Mouse (Mus musculus) neural tube, embryonic 14.5 days (tissue): Measurements from ENCODE around the gene C1qtnf6. TPM values are rescaled to one million over a fixed set of nuclear protein-coding genes. Genes with fewer than 3 reads are reported as not detected.

Experiments used
- ATAC-seq: fragments of 200-750 bp; cut with Nextera tagmentation; 2 replicates; pipeline ENCODE4 v1.8.0; 2017; ENCODE audit warnings: low read depth, mild to moderate bottlenecking, moderate TSS enrichment, moderate library complexity
- H3K27ac ChIP-seq: fragments of 300-500 bp; sonication (generic); 2 replicates; pipeline ENCODE4 v1.5.1; 2014; ENCODE audit warnings: low read depth, mild to moderate bottlenecking, control low read depth, low read length, moderate library complexity, mixed read lengths
- H3K27me3 ChIP-seq: fragments of 300-500 bp; sonication (generic); 2 replicates; pipeline ENCODE4 v1.6.1; 2014; ENCODE audit warnings: low read length; ENCODE audit not compliant: control insufficient read depth, insufficient read depth
- H3K36me3 ChIP-seq: fragments of 300-500 bp; sonication (generic); 2 replicates; pipeline ENCODE4 v1.6.1; 2014; ENCODE audit warnings: low read length, mixed read lengths; ENCODE audit not compliant: control insufficient read depth, insufficient read depth
- H3K4me1 ChIP-seq: fragments of 300-500 bp; sonication (generic); 2 replicates; pipeline ENCODE4 v1.6.1; 2014; ENCODE audit warnings: low read length; ENCODE audit not compliant: control insufficient read depth, insufficient read depth
- H3K4me2 ChIP-seq: fragments of 300-500 bp; sonication (generic); 2 replicates; pipeline ENCODE4 v1.6.1; 2014; ENCODE audit warnings: mild to moderate bottlenecking, low read depth, low read length, control low read depth
- H3K4me3 ChIP-seq: fragments of 300-500 bp; sonication (generic); 2 replicates; pipeline ENCODE4 v1.5.1; 2014; ENCODE audit warnings: low read depth, low read length, control low read depth, mixed read lengths
- H3K9ac ChIP-seq: fragments of 300-500 bp; sonication (generic); replicated peaks from 2 replicates; pipeline ENCODE4 v1.6.1; 2014; ENCODE audit warnings: low read depth, mild to moderate bottlenecking, control low read depth, low read length, mixed read lengths
- H3K9me3 ChIP-seq: fragments of 300-500 bp; sonication (generic); 2 replicates; pipeline ENCODE4 v1.6.1; 2016; ENCODE audit warnings: low read length; ENCODE audit not compliant: control insufficient read depth
- WGBS: fragments of 180-500 bp; shearing (Covaris S2); extraction: QIAGEN DNeasy Blood & Tissue Kit; methylation state at CpG from one replicate; pipeline ENCODE4 v1.1.7; 2014; 5-methylcytosine and 5-hydroxymethylcytosine counted together
- polyA plus RNA-seq: library from polyadenylated mRNA; unstranded; fragments of >200 nt; fragmentation: Nextera tagmentation; extraction: Ambion mirVana; gene quantifications from 2 replicates; pipeline ENCODE4 v1.2.1, GENCODE M21; 2014

C1qtnf6 gene
- polyA plus RNA-seq, 1 experiment from 2014 or later = 6.0 TPM

- Histone ChIP-seq H3K27ac (no peak within 1 kb of the TSS), H3K4me2 (no peak within 1 kb of the TSS), H3K36me3 (no peaks in the 10 kb centered on the region), H3K9me3 (no peaks in the 10 kb centered on the region), H3K9ac (no peak within 1 kb of the TSS), H3K4me3 (no peak within 1 kb of the TSS), H3K4me1 (no peaks in the 10 kb centered on the region), H3K27me3 (no peaks in the 10 kb centered on the region)
- WGBS = 85% methylated on average over 11 of the region's 11 CpGs
- ATAC-seq = no peak
Measured at GRCm38 (mm10) chr15:78494968-78495406, 36.2 kb downstream of the C1qtnf6 start, which contains the start of gene Il2rb. Il2rb (minus strand) TSS chr15:78495271.

GRCm38 (mm10) chr15:78493401-78494010 is 37.7 kb downstream of the C1qtnf6 start:
- WGBS = 82% methylated on average over 10 of the region's 10 CpGs
- Histone ChIP-seq H3K36me3 (no peaks in the 10 kb centered on the region), H3K4me2 (no peak overlapping the region), H3K27ac (no peak overlapping the region), H3K4me1 (no peaks in the 10 kb centered on the region), H3K27me3 (no peaks in the 10 kb centered on the region), H3K9ac (no peak overlapping the region), H3K4me3 (no peak overlapping the region), H3K9me3 (no peaks in the 10 kb centered on the region)
- ATAC-seq = no peak

GRCm38 (mm10) chr15:78491301-78491700 is 39.9 kb downstream of the C1qtnf6 start:
- Histone ChIP-seq H3K4me3 (no peak overlapping the region), H3K9ac (no peak overlapping the region), H3K9me3 (no peaks in the 10 kb centered on the region), H3K27me3 (no peaks in the 10 kb centered on the region), H3K4me2 (no peak overlapping the region), H3K4me1 (no peaks in the 10 kb centered on the region), H3K36me3 (no peaks in the 10 kb centered on the region), H3K27ac (no peak overlapping the region)
- 90% methylated on average over 3 of the region's 3 CpGs for WGBS
- no peak for ATAC-seq

GRCm38 (mm10) chr15:78489906-78490305 is 41.3 kb downstream of the C1qtnf6 start:
- Histone ChIP-seq H3K36me3 (no peaks in the 10 kb centered on the region), H3K9me3 (no peaks in the 10 kb centered on the region), H3K27me3 (no peaks in the 10 kb centered on the region), H3K9ac (no peak overlapping the region), H3K27ac (no peak overlapping the region), H3K4me1 (no peaks in the 10 kb centered on the region), H3K4me2 (no peak overlapping the region), H3K4me3 (no peak overlapping the region)
- WGBS = 81% methylated on average over 8 of the region's 8 CpGs
- no peak for ATAC-seq

GRCm38 (mm10) chr15:78489248-78489647 is 42.0 kb downstream of the C1qtnf6 start:
- Histone ChIP-seq H3K4me3 (no peak overlapping the region), H3K27me3 (no peaks in the 10 kb centered on the region), H3K9ac (no peak overlapping the region), H3K36me3 (no peaks in the 10 kb centered on the region), H3K9me3 (no peaks in the 10 kb centered on the region), H3K4me2 (no peak overlapping the region), H3K27ac (no peak overlapping the region), H3K4me1 (no peaks in the 10 kb centered on the region)
- 94% methylated on average over 3 of the region's 3 CpGs for WGBS
- no peak for ATAC-seq

- Histone ChIP-seq H3K27me3 (no peaks in the 10 kb centered on the region), H3K9me3 (no peaks in the 10 kb centered on the region), H3K27ac (no peak overlapping the region), H3K9ac (no peak overlapping the region), H3K4me1 (no peaks in the 10 kb centered on the region), H3K4me3 (no peak overlapping the region), H3K36me3 (no peaks in the 10 kb centered on the region), H3K4me2 (no peak overlapping the region)
- no peak for ATAC-seq
- WGBS = 72% methylated on average over 4 of the region's 4 CpGs
Measured at GRCm38 (mm10) chr15:78487066-78487465, 44.1 kb downstream of the C1qtnf6 start.

- Histone ChIP-seq H3K27me3 (no peaks in the 10 kb centered on the region), H3K4me1 (no peaks in the 10 kb centered on the region), H3K9me3 (no peaks in the 10 kb centered on the region), H3K9ac (no peak overlapping the region), H3K36me3 (no peaks in the 10 kb centered on the region), H3K27ac (no peak overlapping the region), H3K4me3 (no peak overlapping the region), H3K4me2 (no peak overlapping the region)
- WGBS = 100% methylated on average over 1 of the region's 1 CpGs
- ATAC-seq = no peak
Measured at GRCm38 (mm10) chr15:78486564-78486963, 44.7 kb downstream of the C1qtnf6 start.

- H3K27ac ChIP-seq = no peak overlapping the region
- no peaks in the 10 kb centered on the region for H3K9me3 ChIP-seq
- H3K4me3 ChIP-seq = no peak overlapping the region
- H3K4me2 ChIP-seq = no peak overlapping the region
- no peak overlapping the region for H3K9ac ChIP-seq
- no peaks in the 10 kb centered on the region for H3K36me3 ChIP-seq
- WGBS = 86% methylated on average over 4 of the region's 4 CpGs
- no peaks in the 10 kb centered on the region for H3K4me1 ChIP-seq
- H3K27me3 ChIP-seq = no peaks in the 10 kb centered on the region
- ATAC-seq = no peak
Measured at GRCm38 (mm10) chr15:78483311-78483710, 47.9 kb downstream of the C1qtnf6 start.

GRCm38 (mm10) chr15:78482518-78482917 is 48.7 kb downstream of the C1qtnf6 start:
- no peaks in the 10 kb centered on the region for H3K27me3 ChIP-seq
- no peak overlapping the region for H3K27ac ChIP-seq
- no peak for ATAC-seq
- no peaks in the 10 kb centered on the region for H3K9me3 ChIP-seq
- no peaks in the 10 kb centered on the region for H3K4me1 ChIP-seq
- H3K36me3 ChIP-seq = no peaks in the 10 kb centered on the region
- no peak overlapping the region for H3K4me3 ChIP-seq
- H3K9ac ChIP-seq = no peak overlapping the region
- no peak overlapping the region for H3K4me2 ChIP-seq
- 86% methylated on average over 3 of the region's 3 CpGs for WGBS
